In the genomic region with DNA sequence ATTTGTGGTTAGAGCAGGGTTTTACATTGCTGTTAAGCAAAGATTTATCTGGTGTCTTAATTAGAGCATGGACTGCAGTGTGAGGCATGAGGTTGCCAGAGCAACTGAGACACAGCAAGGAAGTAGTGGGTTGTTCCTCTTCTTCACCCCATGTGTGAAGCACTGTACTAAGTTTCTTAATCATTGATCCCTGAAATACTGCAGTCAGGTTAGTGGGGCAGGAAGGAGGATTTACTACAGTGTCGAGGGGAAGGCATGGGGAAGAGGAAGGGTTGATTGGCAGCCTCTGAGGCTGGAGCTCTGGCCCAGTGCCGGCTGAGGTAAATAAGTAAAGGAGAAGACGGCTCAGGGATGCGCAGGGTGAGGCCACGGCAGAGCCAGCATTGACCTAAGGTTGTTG, we compare ENCODE assay signal across 27 mouse cellular contexts. TPM values are rescaled to one million over a fixed set of nuclear protein-coding genes. Genes with fewer than 3 reads are reported as not detected.
DNase-seq lines count a peak whose midpoint lies in the region; ATAC-seq and TF ChIP-seq lines count a peak whose summit lies in the region.
"Had no signal": no experiment of that assay in that cellular context is flagged by ENCODE, and none has a peak within 500 bp of the region (broad histone marks: within the 10 kb centered on the region; RNA-seq: fewer than 3 reads in every experiment).

No protein-coding gene starts in this region.

- no peak for TF ChIP-seq EP300 in MEL (IDR thresholded peaks at IDR 0.05; ENCODE audit: low read depth in 1 of 2, low read length in 2 of 2)

- H3K4me2 ChIP-seq in kidney, embryonic 15.5 days, result no peak overlapping the region
- H3K4me2 ChIP-seq: forebrain, embryonic 13.5 days; heart, embryonic 11.5 days; hindbrain, embryonic 12.5 days; limb, embryonic 15.5 days; liver, embryonic 15.5 days; midbrain, embryonic 13.5 days had no signal

- no peak for TF ChIP-seq CTCF in MEL (IDR thresholded peaks at IDR 0.05 in 2 of 3, conservative IDR thresholded peaks at IDR 0.05 in 1 of 3; ENCODE audit: control insufficient read depth in 1 of 3, insufficient read depth in 1 of 3, low read depth in 2 of 3, low read length in 3 of 3, poor library complexity in 1 of 3, severe bottlenecking in 1 of 3)

- peaks cover 0 to 17% of the 10 kb centered on the region in 2 experiments; a peak in 2 of 4 replicates for H3K36me3 ChIP-seq in MEL (ENCODE audit: control insufficient read depth in 1 of 2, insufficient read depth in 2 of 2, low read length in 2 of 2)
- H3K36me3 ChIP-seq in kidney, embryonic 15.5 days, result peaks cover 17% of the 10 kb centered on the region
- H3K36me3 ChIP-seq in heart, embryonic 10.5 days, result peaks cover under 1% of the 10 kb centered on the region

- TF ChIP-seq POLR2A in MEL (IDR thresholded peaks at IDR 0.05; ENCODE audit: control insufficient read depth in 1 of 2, insufficient read depth in 1 of 2, low read depth in 1 of 2, low read length in 2 of 2, poor library complexity in 1 of 2), result no peak

- no peaks in the 10 kb centered on the region for H3K9me3 ChIP-seq in MEL (replicated peaks; ENCODE audit: insufficient read depth, low read length)
- H3K9me3 ChIP-seq in kidney, embryonic 15.5 days (replicated peaks), result no peaks in the 10 kb centered on the region
- H3K9me3 ChIP-seq in heart, embryonic 10.5 days, result no peaks in the 10 kb centered on the region
- H3K9me3 ChIP-seq: forebrain, embryonic 13.5 days; hindbrain, embryonic 12.5 days; limb, embryonic 15.5 days; liver, embryonic 15.5 days; midbrain, embryonic 13.5 days had no signal

- no peak for TF ChIP-seq RAD21 in MEL (IDR thresholded peaks at IDR 0.05; ENCODE audit: low read depth, low read length)

- WGBS in kidney, embryonic 15.5 days, result 41% methylated on average over 5 of the region's 5 CpGs
- 84% methylated on average over 5 of the region's 5 CpGs for WGBS in heart, embryonic 10.5 days

- H3K4me3 ChIP-seq in MEL (ENCODE audit: control insufficient read depth in 1 of 2, insufficient read depth in 1 of 2, low read depth in 2 of 2, low read length in 2 of 2), result no peak overlapping the region
- H3K4me3 ChIP-seq in kidney, embryonic 15.5 days (replicated peaks), result no peak overlapping the region
- no peak overlapping the region for H3K4me3 ChIP-seq in heart, embryonic 10.5 days
- H3K4me3 ChIP-seq: forebrain, embryonic 13.5 days; gastrocnemius, adult 2 months; hindbrain, embryonic 12.5 days; limb, embryonic 15.5 days; liver, embryonic 15.5 days; midbrain, embryonic 13.5 days had no signal

- H3K79me2 ChIP-seq in MEL (ENCODE audit: control insufficient read depth, insufficient read depth, low read length, poor library complexity), result no peaks in the 10 kb centered on the region

- peaks cover 2 to 15% of the 10 kb centered on the region in 2 experiments for H3K4me1 ChIP-seq in MEL (ENCODE audit: control insufficient read depth in 1 of 2, insufficient read depth in 2 of 2, low read length in 2 of 2)
- H3K4me1 ChIP-seq in kidney, embryonic 15.5 days, result no peaks in the 10 kb centered on the region
- peaks cover 34% of the 10 kb centered on the region for H3K4me1 ChIP-seq in heart, embryonic 10.5 days
- H3K4me1 ChIP-seq: hindbrain, embryonic 12.5 days; limb, embryonic 15.5 days; midbrain, embryonic 13.5 days had no signal

- peak; percentile 61 for DNase-seq in MEL (ENCODE audit: low read depth, low spot score)
- peak; percentile 73 for DNase-seq in kidney, adult 11 months
- DNase-seq in kidney, postnatal 36 days, result peak; percentile 80 to 82
- no peak for DNase-seq in adrenal gland, postnatal 4 days (ENCODE audit: low spot score in 2 of 2)
- no peak for DNase-seq in cerebellum, adult 9-10 months
- DNase-seq in heart, embryonic 10.5 days (ENCODE audit: low spot score), result no peak
- DNase-seq: adrenal gland, postnatal 25 days; cerebellum, adult 11-12 months; cerebellum, postnatal 25 days; gastrocnemius, adult 2 months; left cerebral cortex, postnatal 4 days; right cerebral cortex, postnatal 14 days had no signal

- ATAC-seq in kidney, embryonic 15.5 days (replicated peaks; ENCODE audit: low FRiP score), result peak; percentile 68
- ATAC-seq in cerebellum, adult (ENCODE audit: insufficient number of reproducible peaks, low FRiP score, low TSS enrichment), result no peak
- ATAC-seq: forebrain, embryonic 13.5 days; midbrain, embryonic 13.5 days had no signal

- H3K27ac ChIP-seq in MEL (ENCODE audit: control insufficient read depth, low read depth, low read length), result no peak overlapping the region
- no peak overlapping the region for H3K27ac ChIP-seq in kidney, embryonic 15.5 days
- no peak overlapping the region for H3K27ac ChIP-seq in heart, embryonic 10.5 days
- H3K27ac ChIP-seq: forebrain, embryonic 13.5 days; gastrocnemius, adult 2 months; hindbrain, embryonic 12.5 days; limb, embryonic 15.5 days; liver, embryonic 15.5 days; macrophage; midbrain, embryonic 13.5 days had no signal

- no peak overlapping the region for H3K9ac ChIP-seq in MEL (ENCODE audit: control insufficient read depth, low read depth, low read length, poor library complexity, severe bottlenecking)
- no peak overlapping the region for H3K9ac ChIP-seq in kidney, embryonic 15.5 days
- H3K9ac ChIP-seq: forebrain, embryonic 13.5 days; hindbrain, embryonic 12.5 days; limb, embryonic 15.5 days; liver, embryonic 15.5 days; midbrain, embryonic 13.5 days had no signal

- no peaks in the 10 kb centered on the region for H3K27me3 ChIP-seq in MEL (ENCODE audit: control insufficient read depth in 1 of 2, insufficient read depth in 2 of 2, low read length in 2 of 2)
- no peaks in the 10 kb centered on the region for H3K27me3 ChIP-seq in kidney, embryonic 15.5 days
- no peaks in the 10 kb centered on the region for H3K27me3 ChIP-seq in heart, embryonic 10.5 days (ENCODE audit: insufficient read depth, poor library complexity, severe bottlenecking)
- H3K27me3 ChIP-seq: forebrain, embryonic 13.5 days; hindbrain, embryonic 12.5 days; limb, embryonic 15.5 days; liver, embryonic 15.5 days; midbrain, embryonic 13.5 days had no signal

TF ChIP-seq in MEL, 35 proteins besides CTCF, POLR2A, EP300 and RAD21:
- peak; percentile 69; the same call in 1 of the 2 replicates for TF ChIP-seq MXI1 (IDR thresholded peaks at IDR 0.05; ENCODE audit: low read depth, low read length)
- TF ChIP-seq POLR2AphosphoS5 (IDR thresholded peaks at IDR 0.05; ENCODE audit: borderline replicate concordance, low read depth, low read length), result no peak
- no peak for TF ChIP-seq JUND (IDR thresholded peaks at IDR 0.05; ENCODE audit: low read depth, low read length)
- no peak for TF ChIP-seq NRF1 (IDR thresholded peaks at IDR 0.05; ENCODE audit: insufficient read depth, low read depth, low read length, poor library complexity, severe bottlenecking)
- 0 out of 2 replicates have a peak, but pooled peaks have one; percentile 27 for TF ChIP-seq MAX (IDR thresholded peaks at IDR 0.05; ENCODE audit: low read length)
- peak; percentile 57 for TF ChIP-seq SIN3A (IDR thresholded peaks at IDR 0.05; ENCODE audit: low read length)

RNA-seq across cellular contexts. Expression of a gene that starts 26.8 kb away (rescaled TPM):
- total RNA-seq in MEL (2012; rRNA removed), result not detected in 2 replicates
- polyA plus RNA-seq in MEL (2012; ENCODE audit: insufficient read depth in 1 of 2, insufficient read length in 2 of 2, low read depth in 1 of 2, low replicate concordance in 2 of 2, missing spikeins in 1 of 2), result not detected
- 0.05 TPM in 1 of 2 replicates, not detected in the other for polyA plus RNA-seq in kidney, embryonic 15.5 days (2015; fragmentation: Nextera tagmentation; extraction: Ambion mirVana)
- total RNA-seq in adrenal gland, postnatal 4 days (2021), result not detected
- 0.10 and 0.17 TPM in 2 replicates for polyA plus RNA-seq in heart, embryonic 10.5 days (2016; fragmentation: Nextera tagmentation; extraction: Ambion mirVana)
- total RNA-seq: adrenal gland, postnatal 25 days; gastrocnemius, adult 2 months; layer of hippocampus, postnatal 14 days; left cerebral cortex, adult 8-10 months; left cerebral cortex, postnatal 4 days; monocyte, adult 5-6 weeks; neutrophil, adult 5-6 weeks had no signal
- polyA plus RNA-seq: forebrain, embryonic 13.5 days; large intestine, adult 2 months; liver, embryonic 15.5 days; macrophage; midbrain, embryonic 13.5 days; spleen, adult 2 months had no signal

Comparison
In these comparisons a context has a peak if more than half of its experiments do, and no peak if none do; other contexts are left out.
1. DNase-seq: peak in MEL (single experiment), kidney, adult 11 months (single experiment) and kidney, postnatal 36 days (2 of 2); none in adrenal gland, postnatal 4 days (0 of 2), cerebellum, adult 9-10 months (single experiment) and heart, embryonic 10.5 days (single experiment).